Mouse (Mus musculus) liver, adult 2 months (tissue): ENCODE results near the gene Glis3.

Experiments used
- CTCF ChIP-seq: fragments of 200-500 bp; IDR thresholded peaks from 2 replicates; pipeline ENCODE4 v1.5.1; 2011; ENCODE audit warnings: low read depth, low read length, control low read depth
- POLR2A ChIP-seq: fragments of 200-500 bp; IDR thresholded peaks from 2 replicates; pipeline ENCODE4 v1.6.1; 2011; ENCODE audit warnings: low read length, control low read depth; ENCODE audit not compliant: insufficient read depth; ENCODE audit errors: extremely low read depth

- TF ChIP-seq CTCF (no peak), POLR2A (no peak)
Observed at GRCm38 (mm10) chr19:28237621-28238020, 442.3 kb downstream of the Glis3 start.
